Mouse (Mus musculus): ENCODE measurements around the gene Bri3. TPM values are rescaled to one million over a fixed set of nuclear protein-coding genes. Genes with fewer than 3 reads are reported as not detected.
A peak's percentile ranks its signal among the peaks of the same experiment; 100 is the strongest.
"Not testable (repeated sequence)": the region's sequence is repeated elsewhere in the genome, so short reads cannot be mapped to it uniquely, and the experiment has no call there.

The Bri3 gene
- polyA plus RNA-seq, 1 experiment from 2014 or later = 121 TPM

DNA sequence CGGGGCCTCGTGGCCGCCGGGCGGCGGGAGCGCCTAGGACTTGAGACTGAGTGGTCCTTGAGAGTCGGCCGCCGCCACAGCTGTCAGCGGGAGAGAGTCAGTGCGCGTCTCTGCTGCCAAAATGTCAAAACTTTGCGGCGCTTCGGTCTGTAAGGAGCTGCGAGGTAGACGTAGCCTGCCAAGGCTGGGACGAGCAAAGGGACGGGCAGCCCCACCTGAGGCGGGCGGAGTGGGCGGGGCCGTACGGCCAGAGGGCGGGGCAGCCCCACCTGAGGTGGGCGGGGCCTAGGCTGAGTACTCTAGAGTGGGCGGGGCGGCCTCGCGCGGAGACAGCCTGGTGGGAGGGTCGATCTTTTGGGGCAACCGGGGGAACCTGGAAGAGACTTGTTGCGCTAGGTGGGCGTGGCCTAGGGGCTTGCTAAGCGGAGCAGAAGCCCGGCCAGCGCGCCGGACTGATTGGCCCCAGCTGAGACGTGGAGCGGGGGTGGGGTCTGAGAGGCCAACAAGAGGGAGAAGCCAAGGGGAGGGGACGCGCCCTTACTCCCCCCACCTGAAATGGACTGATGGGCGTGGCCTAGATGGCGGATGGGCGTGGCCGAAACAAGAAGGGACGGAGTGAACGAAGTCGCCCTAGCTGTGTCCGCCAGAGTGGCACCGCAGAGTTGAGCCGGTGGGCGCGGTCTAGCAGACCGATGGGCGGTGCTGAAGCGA, 113.8 kb downstream of the Bri3 start, which contains the start of gene Baiap2l1:
TSS of gene Baiap2l1 (minus strand) at position 232 of the 711 bp plus-strand sequence.
- no peaks in the 10 kb centered on the region for H3K9me3 ChIP-seq (ENCODE audit: control insufficient read depth, low read length)
- DNase-seq (ENCODE audit: low spot score) = peak; percentile 88
- H3K4me1 ChIP-seq (ENCODE audit: control insufficient read depth, insufficient read depth, low read length) = peaks cover 2% of the 10 kb centered on the region; the same call in 1 of the 2 replicates
- peak; percentile 95 for ATAC-seq (ENCODE audit: insufficient read depth, low FRiP score, low TSS enrichment)
- no peaks in the 10 kb centered on the region for H3K36me3 ChIP-seq (ENCODE audit: control insufficient read depth, insufficient read depth, low read length)
- WGBS = 0% methylated on average over 60 of the region's 60 CpGs
- H3K9ac ChIP-seq (ENCODE audit: low read length) = peak within 1 kb of the TSS; percentile 20
- peak within 1 kb of the TSS; percentile 91 for H3K4me2 ChIP-seq (ENCODE audit: low read depth)
- H3K27ac ChIP-seq (ENCODE audit: low read depth, low read length) = no peak within 1 kb of the TSS
- peaks cover 9% of the 10 kb centered on the region for H3K27me3 ChIP-seq (ENCODE audit: control insufficient read depth, insufficient read depth, low read length)
- H3K4me3 ChIP-seq (ENCODE audit: low read depth, low read length) = peak within 1 kb of the TSS; percentile 53

GRCm38 (mm10) chr5:144358592-144358917, 114.3 kb downstream of the Bri3 start:
- ATAC-seq (ENCODE audit: insufficient read depth, low FRiP score, low TSS enrichment) = no peak; the same call in 1 of the 2 replicates
- peaks cover 2% of the 10 kb centered on the region; the same call in 1 of the 2 replicates for H3K4me1 ChIP-seq (ENCODE audit: control insufficient read depth, insufficient read depth, low read length)
- WGBS = 7% methylated on average over 10 of the region's 10 CpGs
- no peak for DNase-seq (ENCODE audit: low spot score)
- no peaks in the 10 kb centered on the region for H3K36me3 ChIP-seq (ENCODE audit: control insufficient read depth, insufficient read depth, low read length)
- H3K9ac ChIP-seq (ENCODE audit: low read length) = no peak overlapping the region
- no peaks in the 10 kb centered on the region for H3K9me3 ChIP-seq (ENCODE audit: control insufficient read depth, low read length)
- peaks cover 9% of the 10 kb centered on the region for H3K27me3 ChIP-seq (ENCODE audit: control insufficient read depth, insufficient read depth, low read length)
- no peak overlapping the region for H3K27ac ChIP-seq (ENCODE audit: low read depth, low read length)
- peak overlapping the region; percentile 91 for H3K4me2 ChIP-seq (ENCODE audit: low read depth)
- H3K4me3 ChIP-seq (ENCODE audit: low read depth, low read length) = peak overlapping the region; percentile 53

DNA sequence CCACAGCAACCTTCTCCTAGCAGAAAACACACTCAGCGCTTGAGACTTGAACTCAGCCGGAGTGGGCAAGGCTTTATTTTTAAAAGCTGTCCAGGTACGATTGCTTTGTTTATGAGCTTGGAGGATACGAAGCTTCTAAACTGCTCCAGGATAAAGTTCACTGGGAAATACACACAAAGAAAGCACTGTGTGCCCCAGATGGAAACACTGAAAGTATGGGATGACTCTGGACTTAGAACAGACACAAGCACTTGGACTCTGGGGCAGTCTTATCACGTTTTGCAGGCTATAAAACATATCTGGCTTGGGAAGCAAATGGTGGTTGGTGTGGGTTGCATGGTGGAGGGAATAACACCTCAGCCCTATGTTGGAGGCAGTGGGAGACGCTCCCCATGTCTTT, 115.6 kb downstream of the Bri3 start:
- ATAC-seq (ENCODE audit: insufficient read depth, low FRiP score, low TSS enrichment) (no peak), DNase-seq (ENCODE audit: low spot score) (no peak)
- Histone ChIP-seq H3K9ac (ENCODE audit: low read length) (no peak overlapping the region), H3K4me3 (ENCODE audit: low read depth, low read length) (no peak overlapping the region), H3K27me3 (ENCODE audit: control insufficient read depth, insufficient read depth, low read length) (peaks cover 9% of the 10 kb centered on the region), H3K9me3 (ENCODE audit: control insufficient read depth, low read length) (no peaks in the 10 kb centered on the region), H3K27ac (ENCODE audit: low read depth, low read length) (no peak overlapping the region), H3K4me1 (ENCODE audit: control insufficient read depth, insufficient read depth, low read length) (peaks cover 2% of the 10 kb centered on the region; the same call in 1 of the 2 replicates), H3K4me2 (ENCODE audit: low read depth) (no peak overlapping the region), H3K36me3 (ENCODE audit: control insufficient read depth, insufficient read depth, low read length) (no peaks in the 10 kb centered on the region)
- 77% methylated on average over 6 of the region's 6 CpGs for WGBS

- Histone ChIP-seq H3K27ac (ENCODE audit: low read depth, low read length) (no peak overlapping the region), H3K4me3 (ENCODE audit: low read depth, low read length) (no peak overlapping the region), H3K27me3 (ENCODE audit: control insufficient read depth, insufficient read depth, low read length) (peaks cover 9% of the 10 kb centered on the region), H3K9ac (ENCODE audit: low read length) (no peak overlapping the region), H3K4me1 (ENCODE audit: control insufficient read depth, insufficient read depth, low read length) (peaks cover 2% of the 10 kb centered on the region; the same call in 1 of the 2 replicates), H3K4me2 (ENCODE audit: low read depth) (no peak overlapping the region), H3K9me3 (ENCODE audit: control insufficient read depth, low read length) (no peaks in the 10 kb centered on the region), H3K36me3 (ENCODE audit: control insufficient read depth, insufficient read depth, low read length) (no peaks in the 10 kb centered on the region)
- no peak for ATAC-seq (ENCODE audit: insufficient read depth, low FRiP score, low TSS enrichment)
- DNase-seq (ENCODE audit: low spot score) = no peak
- WGBS = 46% methylated on average over 6 of the region's 6 CpGs
Observed at GRCm38 (mm10) chr5:144360346-144360745, 116.1 kb downstream of the Bri3 start.

DNA sequence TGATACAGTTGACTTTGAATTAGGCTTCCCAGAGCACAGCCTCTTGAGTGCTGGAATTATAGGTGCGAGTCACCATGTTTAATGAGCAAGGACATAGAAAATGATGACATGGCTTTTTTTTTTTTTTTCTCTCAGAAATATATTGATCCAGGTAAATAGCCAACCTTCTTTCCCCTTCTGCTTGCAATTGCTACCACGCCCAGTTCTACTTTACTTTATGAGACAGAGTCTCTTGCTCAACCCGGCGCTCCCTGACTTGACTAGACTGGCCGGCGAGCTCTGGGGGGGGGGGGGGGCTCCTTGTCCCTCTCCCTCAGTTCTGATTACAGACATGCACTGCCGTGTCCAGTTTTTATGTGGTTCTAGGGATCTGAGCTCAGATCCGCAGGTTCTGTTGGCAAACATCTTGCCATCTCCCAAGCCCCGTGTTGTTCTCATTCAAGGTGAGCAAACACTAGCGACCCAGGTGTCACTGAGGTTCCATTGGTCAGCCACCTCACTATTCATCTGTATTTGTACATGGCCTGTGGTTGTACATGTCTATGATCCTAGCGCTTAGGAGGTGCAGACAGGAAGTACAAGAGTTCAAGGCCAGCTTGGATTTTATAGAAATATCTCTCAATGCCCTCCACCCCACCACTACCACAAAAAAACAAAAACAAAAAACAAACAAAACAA, 120.6 kb downstream of the Bri3 start:
- H3K4me1 ChIP-seq (ENCODE audit: control insufficient read depth, insufficient read depth, low read length) = no peaks in the 10 kb centered on the region
- H3K4me2 ChIP-seq (ENCODE audit: low read depth) = no peak overlapping the region
- no peak for ATAC-seq (ENCODE audit: insufficient read depth, low FRiP score, low TSS enrichment)
- no peaks in the 10 kb centered on the region for H3K9me3 ChIP-seq (ENCODE audit: control insufficient read depth, low read length)
- H3K9ac ChIP-seq (ENCODE audit: low read length) = no peak overlapping the region
- H3K36me3 ChIP-seq (ENCODE audit: control insufficient read depth, insufficient read depth, low read length) = no peaks in the 10 kb centered on the region
- DNase-seq (ENCODE audit: low spot score) = no peak
- no peak overlapping the region for H3K4me3 ChIP-seq (ENCODE audit: low read depth, low read length)
- no peaks in the 10 kb centered on the region for H3K27me3 ChIP-seq (ENCODE audit: control insufficient read depth, insufficient read depth, low read length)
- WGBS = 93% methylated on average over 11 of the region's 11 CpGs
- H3K27ac ChIP-seq (ENCODE audit: low read depth, low read length) = no peak overlapping the region

DNA sequence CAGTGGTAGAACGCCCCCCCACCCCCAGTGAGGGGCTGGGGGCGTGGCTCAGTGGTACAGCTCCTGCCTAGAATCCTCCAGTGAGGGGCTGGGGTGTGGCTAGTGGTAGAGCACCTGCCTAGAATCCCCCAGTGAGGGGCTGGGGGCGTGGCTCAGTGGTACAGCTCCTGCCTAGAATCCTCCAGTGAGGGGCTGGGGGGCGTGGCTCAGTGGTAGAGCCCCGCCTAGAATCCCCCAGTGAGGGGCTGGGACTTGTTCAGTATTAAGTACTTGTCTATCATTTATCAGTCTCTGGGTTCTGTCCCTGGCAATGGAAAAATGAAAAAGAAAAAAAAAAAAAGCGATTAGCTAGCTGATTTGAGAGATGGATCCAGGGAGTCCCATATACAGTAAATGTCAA, 122.3 kb downstream of the Bri3 start:
- not testable (repeated sequence) for H3K9me3 ChIP-seq (ENCODE audit: control insufficient read depth, low read length); ATAC-seq (ENCODE audit: insufficient read depth, low FRiP score, low TSS enrichment); H3K27ac ChIP-seq (ENCODE audit: low read depth, low read length); H3K4me1 ChIP-seq (ENCODE audit: control insufficient read depth, insufficient read depth, low read length); H3K9ac ChIP-seq (ENCODE audit: low read length); H3K36me3 ChIP-seq (ENCODE audit: control insufficient read depth, insufficient read depth, low read length); H3K27me3 ChIP-seq (ENCODE audit: control insufficient read depth, insufficient read depth, low read length); H3K4me3 ChIP-seq (ENCODE audit: low read depth, low read length); DNase-seq (ENCODE audit: low spot score); H3K4me2 ChIP-seq (ENCODE audit: low read depth)
- WGBS = 80% methylated on average over 6 of the region's 6 CpGs

- Histone ChIP-seq H3K27me3 (ENCODE audit: control insufficient read depth, insufficient read depth, low read length) (no peaks in the 10 kb centered on the region), H3K27ac (ENCODE audit: low read depth, low read length) (no peak overlapping the region), H3K4me3 (ENCODE audit: low read depth, low read length) (no peak overlapping the region), H3K36me3 (ENCODE audit: control insufficient read depth, insufficient read depth, low read length) (no peaks in the 10 kb centered on the region), H3K9ac (ENCODE audit: low read length) (no peak overlapping the region), H3K4me1 (ENCODE audit: control insufficient read depth, insufficient read depth, low read length) (no peaks in the 10 kb centered on the region), H3K4me2 (ENCODE audit: low read depth) (no peak overlapping the region), H3K9me3 (ENCODE audit: control insufficient read depth, low read length) (no peaks in the 10 kb centered on the region)
- ATAC-seq (ENCODE audit: insufficient read depth, low FRiP score, low TSS enrichment) (no peak), DNase-seq (ENCODE audit: low spot score) (no peak)
- 89% methylated on average over 9 of the region's 9 CpGs for WGBS
Observed at GRCm38 (mm10) chr5:144368661-144369205, 124.5 kb downstream of the Bri3 start.

DNA sequence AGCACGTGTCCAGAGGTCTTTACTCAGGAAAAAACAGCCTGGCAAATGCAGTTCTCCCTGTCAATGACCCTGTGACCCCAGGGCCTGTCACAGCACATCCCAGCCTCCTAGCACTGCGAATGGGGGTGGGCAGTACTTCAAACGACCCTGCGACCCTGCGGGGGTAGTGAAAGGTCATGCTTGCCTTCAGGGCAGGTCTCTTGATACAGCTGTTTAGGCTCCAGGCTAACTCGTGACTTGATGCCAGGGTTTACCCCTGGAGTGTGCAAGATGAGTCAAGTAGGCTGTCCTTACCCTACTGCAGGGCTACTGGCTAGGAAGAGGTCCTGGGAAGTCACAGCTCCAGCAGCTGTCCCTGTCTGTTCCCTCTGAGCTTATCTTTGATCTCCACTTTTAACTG, 126.7 kb downstream of the Bri3 start:
- ATAC-seq (ENCODE audit: insufficient read depth, low FRiP score, low TSS enrichment) (no peak), DNase-seq (ENCODE audit: low spot score) (peak; percentile 21)
- Histone ChIP-seq H3K4me1 (ENCODE audit: control insufficient read depth, insufficient read depth, low read length) (no peaks in the 10 kb centered on the region), H3K27ac (ENCODE audit: low read depth, low read length) (no peak overlapping the region), H3K9me3 (ENCODE audit: control insufficient read depth, low read length) (no peaks in the 10 kb centered on the region), H3K4me2 (ENCODE audit: low read depth) (no peak overlapping the region), H3K27me3 (ENCODE audit: control insufficient read depth, insufficient read depth, low read length) (no peaks in the 10 kb centered on the region), H3K9ac (ENCODE audit: low read length) (no peak overlapping the region), H3K4me3 (ENCODE audit: low read depth, low read length) (no peak overlapping the region), H3K36me3 (ENCODE audit: control insufficient read depth, insufficient read depth, low read length) (no peaks in the 10 kb centered on the region)
- WGBS = 3% methylated on average over 6 of the region's 6 CpGs

Measured in neural tube, embryonic 11.5 days (tissue).